Mouse (Mus musculus): ENCODE results near the gene 3110040M04Rik. TPM values are rescaled to one million over a fixed set of nuclear protein-coding genes. Genes with fewer than 3 reads are reported as not detected.
A peak's percentile ranks its signal among the peaks of the same experiment; 100 is the strongest.

3110040M04Rik gene
- polyA plus RNA-seq, 1 experiment from 2014 or later: not detected

- WGBS: 61% methylated on average over 18 of the region's 18 CpGs
- Histone ChIP-seq H3K4me1 (replicated peaks) (peaks cover 12% of the 10 kb centered on the region), H3K27ac (peak overlapping the region; percentile 67), H3K4me3 (no peak overlapping the region), H3K36me3 (no peaks in the 10 kb centered on the region), H3K9me3 (no peaks in the 10 kb centered on the region), H3K27me3 (ENCODE audit: insufficient read depth, poor library complexity, severe bottlenecking) (no peaks in the 10 kb centered on the region)
- peak; percentile 36 for DNase-seq (ENCODE audit: low spot score)
Measured at GRCm38 (mm10) chr1:151250529-151251193, 46.7 kb downstream of the 3110040M04Rik start.

GRCm38 (mm10) chr1:151251194-151252010 lies 47.5 kb downstream of the 3110040M04Rik start:
- WGBS: 82% methylated on average over 14 of the region's 14 CpGs
- no peak for DNase-seq (ENCODE audit: low spot score)
- peak overlapping the region; percentile 67 for H3K27ac ChIP-seq

More at GRCm38 (mm10) chr1:151251194-151252010, 47.5 kb downstream of the 3110040M04Rik start:
- H3K27me3 ChIP-seq (ENCODE audit: insufficient read depth, poor library complexity, severe bottlenecking): no peaks in the 10 kb centered on the region
- no peaks in the 10 kb centered on the region for H3K9me3 ChIP-seq
- H3K4me1 ChIP-seq (replicated peaks): peaks cover 12% of the 10 kb centered on the region
- no peak overlapping the region for H3K4me3 ChIP-seq
- H3K36me3 ChIP-seq: no peaks in the 10 kb centered on the region

Other genes starting within 250 kb of the 3110040M04Rik start
- gene Hmcn1, start 210.7 kb upstream of the 3110040M04Rik start, polyA plus RNA-seq (2016; fragmentation: Nextera tagmentation; extraction: Ambion mirVana): 6.9 and 9.0 TPM in 2 replicates
- 0.20 TPM in 1 of 2 replicates, not detected in the other for gene Gm47985, start 21.6 kb upstream of the 3110040M04Rik start, polyA plus RNA-seq (2016; fragmentation: Nextera tagmentation; extraction: Ambion mirVana)
- 0.10 and 0.25 TPM in 2 replicates for gene Gm8947, start 11.7 kb upstream of the 3110040M04Rik start, polyA plus RNA-seq (2016; fragmentation: Nextera tagmentation; extraction: Ambion mirVana)
- gene Gm47995, start 5.7 kb upstream of the 3110040M04Rik start, polyA plus RNA-seq (2016; fragmentation: Nextera tagmentation; extraction: Ambion mirVana): 0.30 TPM in 1 of 2 replicates, not detected in the other
- 0.33 TPM in 1 of 2 replicates, not detected in the other for gene Gm47996, start 6.0 kb downstream of the 3110040M04Rik start, polyA plus RNA-seq (2016; fragmentation: Nextera tagmentation; extraction: Ambion mirVana)
- 299 and 375 TPM in 2 replicates for gene Ivns1abp, start 140.4 kb downstream of the 3110040M04Rik start, polyA plus RNA-seq (2016; fragmentation: Nextera tagmentation; extraction: Ambion mirVana)
- gene Swt1, start 224.3 kb downstream of the 3110040M04Rik start, polyA plus RNA-seq (2016; fragmentation: Nextera tagmentation; extraction: Ambion mirVana): 17.7 and 22.1 TPM in 2 replicates
- 54.9 and 55.4 TPM in 2 replicates for gene Trmt1l, start 224.4 kb downstream of the 3110040M04Rik start, polyA plus RNA-seq (2016; fragmentation: Nextera tagmentation; extraction: Ambion mirVana)